Mouse (Mus musculus) hindbrain, postnatal 0 days (tissue): ENCODE measurements around the gene Dlgap1. TPM values are rescaled to one million over a fixed set of nuclear protein-coding genes. Genes with fewer than 3 reads are reported as not detected.

ENCODE experiments used
- ATAC-seq: fragments of 200-750 bp; cut with Nextera tagmentation; 2 replicates; pipeline ENCODE4 v1.8.0; 2017; ENCODE audit warnings: mild to moderate bottlenecking, moderate TSS enrichment, moderate library complexity
- DNase-seq: peaks from one replicate; pipeline ENCODE4 v3.0.0-alpha.2; 2015; ENCODE audit warnings: low spot score
- H3K27ac ChIP-seq: fragments of 300-500 bp; sonication (generic); 2 replicates; pipeline ENCODE4 v1.5.1; 2014; ENCODE audit warnings: mild to moderate bottlenecking
- H3K27me3 ChIP-seq: fragments of 300-500 bp; sonication (generic); 2 replicates; pipeline ENCODE4 v1.6.1; 2014; ENCODE audit warnings: low read length, mixed read lengths; ENCODE audit not compliant: insufficient read depth
- H3K36me3 ChIP-seq: fragments of 300-500 bp; sonication (generic); 2 replicates; pipeline ENCODE4 v1.6.1; 2014; ENCODE audit warnings: low read length, mixed read lengths; ENCODE audit not compliant: insufficient read depth
- H3K4me1 ChIP-seq: fragments of 300-500 bp; sonication (generic); 2 replicates; pipeline ENCODE4 v1.6.1; 2014; ENCODE audit warnings: antibody characterized with exemption, low read length, mixed read lengths; ENCODE audit not compliant: insufficient read depth
- H3K4me2 ChIP-seq: fragments of 300-500 bp; sonication (generic); 2 replicates; pipeline ENCODE4 v1.6.1; 2014; ENCODE audit warnings: low read depth, mild to moderate bottlenecking, low read length, moderate library complexity, mixed read lengths
- H3K4me3 ChIP-seq: fragments of 300-500 bp; sonication (generic); 2 replicates; pipeline ENCODE4 v1.5.1; 2014; ENCODE audit warnings: low read length
- H3K9ac ChIP-seq: fragments of 300-500 bp; sonication (generic); replicated peaks from 2 replicates; pipeline ENCODE4 v1.6.1; 2014; ENCODE audit warnings: mild to moderate bottlenecking, low read length, moderate library complexity, mixed read lengths
- H3K9me3 ChIP-seq: fragments of 300-500 bp; sonication (generic); 2 replicates; pipeline ENCODE4 v1.6.1; 2016; ENCODE audit warnings: low read length, mixed read lengths
- CTCF ChIP-seq: IDR thresholded peaks from 2 replicates; pipeline ENCODE4 v1.5.1; 2016; ENCODE audit warnings: antibody characterized with exemption, control low read depth, low read depth
- WGBS: fragments of 180-500 bp; shearing (Covaris S2); extraction: QIAGEN DNeasy Blood & Tissue Kit; methylation state at CpG from one replicate; pipeline ENCODE4 v1.1.7; 2014; 5-methylcytosine and 5-hydroxymethylcytosine counted together
- polyA plus RNA-seq: library from polyadenylated mRNA; unstranded; fragments of >200 nt; fragmentation: Nextera tagmentation; extraction: Ambion mirVana; gene quantifications from 2 replicates; pipeline ENCODE4 v1.2.1, GENCODE M21; 2015
- total RNA-seq: library from RNA; depleted of rRNA; stranded (reverse); fragments of >200 nt; gene quantifications from 2 replicates; pipeline ENCODE4 v1.2.3, GENCODE M21; 2014

Gene Dlgap1
- total and polyA plus RNA-seq, 2 experiments from 2014 or later, result 33.8 to 117 TPM

DNA sequence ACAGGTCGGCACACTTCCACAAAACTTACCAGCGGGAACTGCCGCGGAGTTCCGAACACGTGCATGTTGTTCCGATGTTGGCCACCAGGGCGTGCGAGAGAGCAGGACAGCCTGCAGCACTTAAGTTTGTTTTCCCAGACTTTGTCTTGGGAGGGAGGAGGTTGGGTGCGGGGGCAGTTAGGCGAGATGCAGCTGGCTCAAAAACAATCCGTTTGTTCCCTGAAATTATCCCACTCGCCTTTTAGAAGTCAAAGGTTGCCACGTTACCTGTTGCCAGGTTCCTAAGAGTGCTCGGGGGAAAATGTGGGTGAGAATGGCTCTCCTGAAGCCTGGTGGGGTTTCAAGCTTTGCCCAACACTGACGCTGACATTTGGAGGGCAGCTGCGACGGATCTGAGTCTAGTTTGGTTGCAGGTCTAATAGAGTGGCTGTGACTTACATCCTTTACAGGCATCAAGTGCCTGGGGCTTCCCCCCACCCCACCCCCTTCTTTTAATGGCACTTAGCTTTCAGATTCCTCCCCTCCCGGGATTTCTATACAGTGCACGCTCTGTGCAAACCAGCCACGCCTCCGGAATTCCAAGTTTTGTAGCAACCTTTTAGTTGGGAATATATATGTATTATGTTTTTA lies 786.3 kb downstream of the Dlgap1 start:
- no peaks in the 10 kb centered on the region for H3K27me3 ChIP-seq
- H3K36me3 ChIP-seq, result no peaks in the 10 kb centered on the region
- DNase-seq (peak; percentile 89), ATAC-seq (peak; percentile 80)
- 0 out of 2 replicates have a peak overlapping the region, but pooled peaks have one; percentile 24 for H3K9ac ChIP-seq
- H3K4me1 ChIP-seq, result no peaks in the 10 kb centered on the region
- WGBS, result under 1% methylated on average over 22 of the region's 22 CpGs
- H3K9me3 ChIP-seq, result no peaks in the 10 kb centered on the region
- peak; percentile 99 for TF ChIP-seq CTCF
- peak overlapping the region; percentile 27 for H3K4me3 ChIP-seq
- H3K27ac ChIP-seq, result peak overlapping the region; percentile 56; the same call in 1 of the 2 replicates
- peak overlapping the region; percentile 64 for H3K4me2 ChIP-seq

DNA sequence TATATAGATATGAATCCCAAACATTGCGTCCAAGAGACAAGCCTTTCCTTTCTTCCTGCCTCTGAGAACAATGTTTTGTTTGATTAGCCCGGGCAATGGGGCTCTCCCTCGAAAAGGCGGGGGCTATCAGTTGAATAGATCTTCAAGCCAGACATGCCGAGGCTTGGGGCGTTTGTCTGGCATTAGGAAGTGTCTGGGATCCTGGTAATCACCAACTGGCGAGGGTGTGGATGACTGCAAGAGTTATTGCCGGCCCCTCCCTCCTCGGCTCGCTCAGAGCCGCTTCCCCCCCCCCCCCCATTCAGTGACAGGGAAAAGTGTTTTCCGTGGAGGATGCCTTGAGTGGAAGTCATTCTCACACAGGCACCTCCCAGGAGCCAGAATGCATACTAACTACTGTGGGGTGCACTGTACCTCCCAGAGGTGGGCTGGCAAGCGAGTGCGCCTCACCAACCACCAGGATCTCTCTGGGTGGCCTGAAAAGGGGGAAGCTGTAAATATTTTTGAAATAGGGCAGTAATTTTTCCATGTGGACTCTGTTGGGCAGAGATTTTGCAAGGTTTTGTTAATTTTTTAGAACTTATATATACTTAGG lies 786.9 kb downstream of the Dlgap1 start:
- Histone ChIP-seq H3K4me1 (no peaks in the 10 kb centered on the region), H3K9me3 (no peaks in the 10 kb centered on the region), H3K36me3 (no peaks in the 10 kb centered on the region), H3K27me3 (no peaks in the 10 kb centered on the region), H3K9ac (0 out of 2 replicates have a peak overlapping the region, but pooled peaks have one; percentile 24), H3K27ac (peak overlapping the region; percentile 56; the same call in 1 of the 2 replicates), H3K4me3 (peak overlapping the region; percentile 27), H3K4me2 (peak overlapping the region; percentile 64)
- WGBS, result 6% methylated on average over 12 of the region's 14 CpGs
- peak; percentile 44; the same call in 1 of the 2 replicates for ATAC-seq
- no peak for TF ChIP-seq CTCF
- no peak for DNase-seq

DNA sequence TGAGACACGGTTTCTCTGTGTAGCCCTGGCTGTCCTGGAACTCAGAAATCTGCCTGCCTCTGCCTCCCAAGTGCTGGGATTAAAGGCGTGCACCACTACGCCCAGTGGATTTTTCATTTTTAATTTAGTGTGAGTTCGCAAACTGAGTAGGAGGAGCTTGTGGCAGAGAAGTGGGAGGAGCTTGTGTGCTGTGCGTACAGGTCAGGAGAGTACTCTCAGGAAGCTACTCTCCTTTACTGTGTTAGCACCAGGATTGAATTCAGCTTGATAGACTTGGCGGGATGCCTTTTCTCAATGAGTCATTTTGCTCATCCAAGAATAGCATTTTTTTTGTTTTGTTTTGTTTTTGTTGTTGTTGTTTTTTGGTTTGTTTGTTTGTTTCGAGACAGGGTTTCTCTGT lies 793.1 kb downstream of the Dlgap1 start:
- Histone ChIP-seq H3K4me3 (no peak overlapping the region), H3K4me2 (no peak overlapping the region), H3K4me1 (no peaks in the 10 kb centered on the region), H3K9me3 (no peaks in the 10 kb centered on the region), H3K9ac (no peak overlapping the region), H3K27ac (no peak overlapping the region), H3K27me3 (no peaks in the 10 kb centered on the region), H3K36me3 (no peaks in the 10 kb centered on the region)
- TF ChIP-seq CTCF, result no peak
- no peak for ATAC-seq
- WGBS, result 93% methylated on average over 7 of the region's 7 CpGs
- DNase-seq, result no peak

DNA sequence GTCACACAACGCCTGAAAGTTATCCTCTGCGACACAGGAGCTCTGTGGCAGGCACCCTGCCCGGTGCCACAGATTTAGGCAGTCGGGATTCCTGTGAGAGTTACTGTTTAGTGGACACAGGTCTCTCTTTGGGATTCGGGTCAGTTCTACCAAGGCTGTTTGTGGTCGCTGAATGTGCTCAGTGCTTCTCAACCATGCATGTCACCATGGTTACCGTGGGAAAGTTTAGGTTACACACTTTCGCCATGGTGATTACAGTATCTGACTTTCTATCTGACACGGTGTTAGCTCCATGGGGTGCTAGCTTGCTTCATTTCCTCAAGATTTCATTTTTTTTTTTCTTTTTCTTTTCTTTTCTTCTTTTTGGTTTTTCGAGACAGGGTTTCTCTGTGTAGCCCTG lies 793.8 kb downstream of the Dlgap1 start:
- Histone ChIP-seq H3K4me2 (no peak overlapping the region), H3K9me3 (no peaks in the 10 kb centered on the region), H3K36me3 (no peaks in the 10 kb centered on the region), H3K4me3 (no peak overlapping the region), H3K27me3 (no peaks in the 10 kb centered on the region), H3K9ac (no peak overlapping the region), H3K27ac (no peak overlapping the region), H3K4me1 (no peaks in the 10 kb centered on the region)
- TF ChIP-seq CTCF, result no peak
- WGBS, result 79% methylated on average over 10 of the region's 10 CpGs
- DNase-seq (no peak), ATAC-seq (no peak)

DNA sequence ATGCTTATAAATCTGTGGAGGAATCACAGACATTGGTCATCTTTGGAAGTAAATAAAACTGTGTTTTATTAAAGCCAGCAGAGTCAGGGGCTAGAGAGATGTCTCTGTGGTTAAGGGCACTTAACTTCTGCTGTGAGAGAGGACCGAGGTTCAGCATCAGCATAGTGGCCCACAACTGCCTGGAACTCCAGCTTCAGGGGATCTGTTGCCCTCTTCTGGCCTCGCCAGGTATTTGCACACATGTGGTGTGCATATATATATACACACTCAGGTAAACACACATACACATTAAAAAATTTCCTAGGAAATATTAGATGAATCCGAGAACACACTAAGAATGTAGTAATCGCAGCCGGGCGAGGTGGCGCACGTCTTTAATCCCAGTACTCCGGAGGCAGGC lies 796.5 kb downstream of the Dlgap1 start:
- H3K4me2 ChIP-seq, result no peak overlapping the region
- no peaks in the 10 kb centered on the region for H3K27me3 ChIP-seq
- no peak for ATAC-seq
- H3K9ac ChIP-seq, result no peak overlapping the region
- H3K4me3 ChIP-seq, result no peak overlapping the region
- no peak for DNase-seq
- peak; percentile 3; the same call in 1 of the 2 replicates for TF ChIP-seq CTCF
- H3K4me1 ChIP-seq, result no peaks in the 10 kb centered on the region
- H3K36me3 ChIP-seq, result no peaks in the 10 kb centered on the region
- no peaks in the 10 kb centered on the region for H3K9me3 ChIP-seq
- no peak overlapping the region for H3K27ac ChIP-seq
- 96% methylated on average over 9 of the region's 9 CpGs for WGBS

DNA sequence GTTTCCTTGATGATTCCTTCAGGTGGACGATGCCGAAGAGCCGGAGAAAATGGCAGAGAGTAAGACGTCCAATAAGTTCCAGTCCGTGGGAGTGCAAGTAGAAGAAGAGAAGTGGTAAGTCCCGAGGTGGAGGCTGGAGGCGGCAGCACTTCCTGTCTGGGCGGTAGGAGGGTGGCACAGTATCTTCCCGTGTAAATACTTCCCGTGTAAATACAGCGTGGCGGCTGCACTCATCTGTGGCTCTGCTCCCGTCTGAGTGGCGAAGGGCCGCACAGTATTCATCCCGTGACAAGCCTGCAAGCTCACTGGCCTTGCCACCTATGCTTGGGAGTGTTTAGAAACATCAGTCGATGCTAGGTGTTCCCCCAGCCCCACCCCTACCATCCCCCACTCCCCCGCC lies 797.1 kb downstream of the Dlgap1 start:
- Histone ChIP-seq H3K9me3 (no peaks in the 10 kb centered on the region), H3K4me1 (no peaks in the 10 kb centered on the region), H3K4me3 (no peak overlapping the region), H3K9ac (no peak overlapping the region), H3K27me3 (no peaks in the 10 kb centered on the region), H3K4me2 (no peak overlapping the region), H3K36me3 (no peaks in the 10 kb centered on the region), H3K27ac (no peak overlapping the region)
- ATAC-seq (no peak), DNase-seq (no peak)
- TF ChIP-seq CTCF, result no peak
- WGBS, result 90% methylated on average over 18 of the region's 18 CpGs
